ENCODE assay signal across 16 mouse cellular contexts in the genomic region with DNA sequence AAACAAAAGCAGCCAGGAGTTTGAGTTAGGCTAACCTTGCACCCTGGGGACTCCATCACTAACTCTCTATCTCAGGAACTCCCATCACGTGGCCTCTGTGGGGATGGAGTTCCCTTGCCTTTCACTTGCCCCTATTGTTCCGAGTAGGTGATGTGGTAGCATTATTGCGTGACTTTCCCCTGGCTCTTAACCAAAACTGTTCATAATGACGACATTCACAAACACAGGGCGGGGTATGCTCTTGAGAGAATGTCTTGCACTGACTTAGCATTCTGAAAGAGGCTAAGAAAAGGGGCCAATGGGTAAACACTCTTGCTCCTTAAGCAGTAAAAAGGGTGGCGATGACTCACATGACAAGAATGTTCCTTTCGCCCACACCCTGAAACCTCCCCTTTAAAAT. TPM values are rescaled to one million over a fixed set of nuclear protein-coding genes. Genes with fewer than 3 reads are reported as not detected.
A peak's percentile ranks its signal among the peaks of the same experiment; 100 is the strongest.
DNase-seq lines count a peak whose midpoint lies in the region; ATAC-seq and TF ChIP-seq lines count a peak whose summit lies in the region.
"Had no signal": no experiment of that assay in that cellular context is flagged by ENCODE, and none has a peak within 500 bp of the region (broad histone marks: within the 10 kb centered on the region; RNA-seq: fewer than 3 reads in every experiment).

No protein-coding gene starts in this region.

- H3K4me3 ChIP-seq in intestine, embryonic 14.5 days (ENCODE audit: low read depth, low read length), result no peak overlapping the region
- H3K4me3 ChIP-seq in intestine, postnatal 0 days (ENCODE audit: low read depth, low read length), result no peak overlapping the region
- H3K4me3 ChIP-seq: erythroblast, embryonic 14.5 days; heart, embryonic 12.5 days; hindbrain, embryonic 12.5 days had no signal

- H3K27ac ChIP-seq in intestine, embryonic 14.5 days (ENCODE audit: low read depth), result no peak overlapping the region
- H3K27ac ChIP-seq in intestine, postnatal 0 days (ENCODE audit: low read depth, low read length), result no peak overlapping the region
- H3K27ac ChIP-seq: hindbrain, embryonic 12.5 days; kidney, postnatal 0 days had no signal

- WGBS in intestine, embryonic 14.5 days, result 70% methylated on average over 7 of the region's 7 CpGs
- 51% methylated on average over 7 of the region's 7 CpGs for WGBS in intestine, postnatal 0 days

- no peak overlapping the region for H3K9ac ChIP-seq in intestine, embryonic 14.5 days (ENCODE audit: low read length)
- no peak overlapping the region for H3K9ac ChIP-seq in intestine, postnatal 0 days (ENCODE audit: low read depth, low read length)
- H3K9ac ChIP-seq: heart, embryonic 12.5 days; hindbrain, embryonic 12.5 days had no signal

- no peak for TF ChIP-seq CTCF in intestine, postnatal 0 days (IDR thresholded peaks at IDR 0.05; ENCODE audit: low read depth)

- intact Hi-C loops in left cerebral cortex, postnatal 10 days (cut with DNase I), result no loop called here

- peak; percentile 74; the same call in 1 of the 2 replicates for ATAC-seq in intestine, embryonic 14.5 days (replicated peaks; ENCODE audit: low FRiP score, low TSS enrichment, low read depth)
- ATAC-seq in intestine, postnatal 0 days, result no peak

- no peak overlapping the region for H3K4me2 ChIP-seq in intestine, embryonic 14.5 days (ENCODE audit: low read length)
- no peak overlapping the region for H3K4me2 ChIP-seq in intestine, postnatal 0 days (replicated peaks; ENCODE audit: low read depth)
- H3K4me2 ChIP-seq: heart, embryonic 12.5 days; hindbrain, embryonic 12.5 days had no signal

- H3K9me3 ChIP-seq in intestine, embryonic 14.5 days (ENCODE audit: control insufficient read depth, low read length), result no peaks in the 10 kb centered on the region
- H3K9me3 ChIP-seq in intestine, postnatal 0 days (ENCODE audit: control insufficient read depth), result no peaks in the 10 kb centered on the region
- H3K9me3 ChIP-seq: heart, embryonic 12.5 days; hindbrain, embryonic 12.5 days had no signal

- no peak for DNase-seq in intestine, embryonic 14.5 days (ENCODE audit: low spot score)
- DNase-seq in Muller cell, postnatal 12 days (ENCODE audit: inconsistent ontology term), result peak; percentile 36
- peak; percentile 16 for DNase-seq in gastrocnemius, postnatal 25 days
- DNase-seq in skeletal muscle tissue, adult 2 months (ENCODE audit: low read depth, low spot score), result peak; percentile 64
- DNase-seq in spleen, postnatal 4 days (ENCODE audit: low spot score in 2 of 2), result no peak
- no peak for DNase-seq in left cerebral cortex, postnatal 10 days (ENCODE audit: extremely low spot score in 1 of 2, low spot score in 2 of 2)
- no peak for DNase-seq in spleen, adult 12 weeks (ENCODE audit: low spot score)
- DNase-seq: adrenal gland, postnatal 10 days; cerebellum, adult 9-10 months had no signal

- no peaks in the 10 kb centered on the region for H3K27me3 ChIP-seq in intestine, embryonic 14.5 days (replicated peaks; ENCODE audit: control insufficient read depth, insufficient read depth, low read length)
- no peaks in the 10 kb centered on the region for H3K27me3 ChIP-seq in intestine, postnatal 0 days (replicated peaks; ENCODE audit: control insufficient read depth, insufficient read depth, low read length)
- H3K27me3 ChIP-seq: heart, embryonic 12.5 days; hindbrain, embryonic 12.5 days had no signal

- H3K36me3 ChIP-seq in intestine, embryonic 14.5 days (ENCODE audit: control insufficient read depth, insufficient read depth, low read length), result no peaks in the 10 kb centered on the region
- H3K36me3 ChIP-seq in intestine, postnatal 0 days (ENCODE audit: control insufficient read depth, insufficient read depth), result no peaks in the 10 kb centered on the region
- H3K36me3 ChIP-seq: G1E; heart, embryonic 12.5 days; hindbrain, embryonic 12.5 days had no signal

- H3K4me1 ChIP-seq in intestine, embryonic 14.5 days (replicated peaks; ENCODE audit: control insufficient read depth, insufficient read depth, low read length), result no peaks in the 10 kb centered on the region
- H3K4me1 ChIP-seq in intestine, postnatal 0 days (replicated peaks; ENCODE audit: control insufficient read depth, insufficient read depth, low read length), result no peaks in the 10 kb centered on the region
- H3K4me1 ChIP-seq: heart, embryonic 12.5 days; hindbrain, embryonic 12.5 days had no signal

RNA-seq across cellular contexts. Expression of gene Ptgs2, which starts 15.5 kb away (rescaled TPM):
- 1.4 and 1.8 TPM in 2 replicates for polyA plus RNA-seq in intestine, embryonic 14.5 days (2014; fragmentation: Nextera tagmentation; extraction: Ambion mirVana)
- 1.6 and 2.0 TPM in 2 replicates for polyA plus RNA-seq in intestine, postnatal 0 days (2015; fragmentation: Nextera tagmentation; extraction: Ambion mirVana)
- total RNA-seq in gastrocnemius, postnatal 25 days (2021), result under 1 TPM; 0.29 to 0.36 TPM
- total RNA-seq in left cerebral cortex, postnatal 10 days (2021), result 1 to 10 TPM; 2.4 to 2.6 TPM
- total RNA-seq: G1E had no signal
- polyA plus RNA-seq: erythroblast, embryonic 14.5 days; G1E; liver, embryonic 16.5 days had no signal

Comparison
In these comparisons a context has a peak if more than half of its experiments do, and no peak if none do; other contexts are left out.
1. DNase-seq: peak in Muller cell, postnatal 12 days (single experiment), gastrocnemius, postnatal 25 days (single experiment) and skeletal muscle tissue, adult 2 months (single experiment); none in intestine, embryonic 14.5 days (single experiment), spleen, postnatal 4 days (0 of 2), left cerebral cortex, postnatal 10 days (0 of 2) and spleen, adult 12 weeks (single experiment).